In genomic region chr10:111171246-111171934, GRCm38 (mm10) we compare ENCODE assay signal across 13 mouse cellular contexts. TPM values are rescaled to one million over a fixed set of nuclear protein-coding genes. Genes with fewer than 3 reads are reported as not detected.
A peak's percentile ranks its signal among the peaks of the same experiment; 100 is the strongest.
DNase-seq lines count a peak whose midpoint lies in the region; ATAC-seq lines count a peak whose summit lies in the region.
"Had no signal": no experiment of that assay in that cellular context is flagged by ENCODE, and none has a peak within 500 bp of the region (broad histone marks: within the 10 kb centered on the region; RNA-seq: fewer than 3 reads in every experiment).

No protein-coding gene starts in this region.

- H3K4me1 ChIP-seq in intestine, embryonic 14.5 days (replicated peaks; ENCODE audit: control insufficient read depth, insufficient read depth, low read length) = no peaks in the 10 kb centered on the region
- H3K4me1 ChIP-seq in intestine, embryonic 16.5 days (ENCODE audit: control insufficient read depth, insufficient read depth, low read length) = no peaks in the 10 kb centered on the region
- peaks cover 4% of the 10 kb centered on the region for H3K4me1 ChIP-seq in midbrain, embryonic 13.5 days (replicated peaks)
- H3K4me1 ChIP-seq: neural tube, embryonic 12.5 days had no signal

- 89% methylated on average over 15 of the region's 15 CpGs for WGBS in intestine, embryonic 14.5 days
- WGBS in intestine, embryonic 16.5 days = 90% methylated on average over 15 of the region's 15 CpGs
- WGBS in midbrain, embryonic 13.5 days = 96% methylated on average over 15 of the region's 15 CpGs

- no peaks in the 10 kb centered on the region for H3K27me3 ChIP-seq in intestine, embryonic 14.5 days (replicated peaks; ENCODE audit: control insufficient read depth, insufficient read depth, low read length)
- H3K27me3 ChIP-seq in intestine, embryonic 16.5 days (replicated peaks; ENCODE audit: control insufficient read depth, insufficient read depth, low read length) = no peaks in the 10 kb centered on the region
- no peaks in the 10 kb centered on the region for H3K27me3 ChIP-seq in splenic B cell, adult 2 months (ENCODE audit: control insufficient read depth, insufficient read depth, low read length, poor library complexity, severe bottlenecking)
- H3K27me3 ChIP-seq in midbrain, embryonic 13.5 days = no peaks in the 10 kb centered on the region
- H3K27me3 ChIP-seq: hindbrain, embryonic 13.5 days; neural tube, embryonic 12.5 days had no signal

- H3K9me3 ChIP-seq in intestine, embryonic 14.5 days (ENCODE audit: control insufficient read depth, low read length) = no peaks in the 10 kb centered on the region
- no peaks in the 10 kb centered on the region for H3K9me3 ChIP-seq in intestine, embryonic 16.5 days (ENCODE audit: control insufficient read depth, low read length)
- H3K9me3 ChIP-seq in midbrain, embryonic 13.5 days = no peaks in the 10 kb centered on the region
- H3K9me3 ChIP-seq: forebrain, embryonic 10.5 days; hindbrain, embryonic 13.5 days; neural tube, embryonic 12.5 days had no signal

- H3K9ac ChIP-seq in intestine, embryonic 14.5 days (ENCODE audit: low read length) = no peak overlapping the region
- no peak overlapping the region for H3K9ac ChIP-seq in intestine, embryonic 16.5 days (ENCODE audit: low read depth, low read length)
- no peak overlapping the region for H3K9ac ChIP-seq in midbrain, embryonic 13.5 days (replicated peaks)
- H3K9ac ChIP-seq: hindbrain, embryonic 13.5 days; neural tube, embryonic 12.5 days had no signal

- no peak overlapping the region for H3K4me2 ChIP-seq in intestine, embryonic 14.5 days (ENCODE audit: low read length)
- no peak overlapping the region for H3K4me2 ChIP-seq in intestine, embryonic 16.5 days (ENCODE audit: low read depth, low read length)
- H3K4me2 ChIP-seq in midbrain, embryonic 13.5 days (replicated peaks) = no peak overlapping the region
- H3K4me2 ChIP-seq: hindbrain, embryonic 13.5 days; neural tube, embryonic 12.5 days had no signal

- no peak for ATAC-seq in intestine, embryonic 14.5 days (replicated peaks; ENCODE audit: low FRiP score, low TSS enrichment, low read depth)
- ATAC-seq in intestine, embryonic 16.5 days = no peak
- ATAC-seq in CD4-positive, CD25-positive, alpha-beta regulatory T cell, adult 4 months = peak; percentile 87
- no peak for ATAC-seq in midbrain, embryonic 13.5 days

- no peaks in the 10 kb centered on the region for H3K36me3 ChIP-seq in intestine, embryonic 14.5 days (ENCODE audit: control insufficient read depth, insufficient read depth, low read length)
- H3K36me3 ChIP-seq in intestine, embryonic 16.5 days (ENCODE audit: control insufficient read depth, insufficient read depth, low read length) = no peaks in the 10 kb centered on the region
- no peaks in the 10 kb centered on the region for H3K36me3 ChIP-seq in splenic B cell, adult 2 months (ENCODE audit: control insufficient read depth, insufficient read depth, low read length, poor library complexity, severe bottlenecking)
- H3K36me3 ChIP-seq in midbrain, embryonic 13.5 days = no peaks in the 10 kb centered on the region
- H3K36me3 ChIP-seq: forebrain, embryonic 10.5 days; hindbrain, embryonic 13.5 days; neural tube, embryonic 12.5 days had no signal

- DNase-seq in intestine, embryonic 14.5 days (ENCODE audit: low spot score) = peak; percentile 18
- peak; percentile 70 for DNase-seq in induced T-regulatory cell, adult 2 months (ENCODE audit: low read depth)
- peak; percentile 73 for DNase-seq in splenic B cell, adult 2 months (ENCODE audit: low read depth, low spot score)
- DNase-seq in right cerebral cortex, adult 18-20 months = no peak
- no peak for DNase-seq in lung, postnatal 25 days (ENCODE audit: low spot score)
- DNase-seq: gastrocnemius, adult 2 months; lung, postnatal 36 days had no signal

- no peak overlapping the region for H3K27ac ChIP-seq in intestine, embryonic 14.5 days (ENCODE audit: low read depth)
- H3K27ac ChIP-seq in intestine, embryonic 16.5 days (ENCODE audit: low read length) = no peak overlapping the region
- H3K27ac ChIP-seq in midbrain, embryonic 13.5 days = no peak overlapping the region
- H3K27ac ChIP-seq: forebrain, embryonic 10.5 days; gastrocnemius, adult 2 months; hindbrain, embryonic 13.5 days; neural tube, embryonic 12.5 days had no signal

- no peak overlapping the region for H3K4me3 ChIP-seq in intestine, embryonic 14.5 days (ENCODE audit: low read depth, low read length)
- H3K4me3 ChIP-seq in intestine, embryonic 16.5 days (ENCODE audit: low read length) = no peak overlapping the region
- no peak overlapping the region for H3K4me3 ChIP-seq in midbrain, embryonic 13.5 days (replicated peaks)
- H3K4me3 ChIP-seq: forebrain, embryonic 10.5 days; gastrocnemius, adult 2 months; hindbrain, embryonic 13.5 days; neural tube, embryonic 12.5 days had no signal

RNA-seq across cellular contexts. Expression of gene Osbpl8, which starts 6.8 kb away (rescaled TPM):
- 6.2 and 6.7 TPM in 2 replicates for polyA plus RNA-seq in intestine, embryonic 14.5 days (2014; fragmentation: Nextera tagmentation; extraction: Ambion mirVana)
- polyA plus RNA-seq in intestine, embryonic 16.5 days (2015; fragmentation: Nextera tagmentation; extraction: Ambion mirVana) = 3.0 TPM in 2 replicates
- 10 to 100 TPM; 12.9 to 13.2 TPM for polyA plus RNA-seq in CD4-positive, CD25-positive, alpha-beta regulatory T cell, adult 4 months (2017; shearing (Covaris generic))
- 18.5 and 18.9 TPM in 2 replicates for polyA plus RNA-seq in midbrain, embryonic 13.5 days (2015; fragmentation: Nextera tagmentation; extraction: Ambion mirVana)

Comparison
In these comparisons a context has a peak if more than half of its experiments do, and no peak if none do; other contexts are left out.
1. DNase-seq: peak in intestine, embryonic 14.5 days (single experiment), induced T-regulatory cell, adult 2 months (single experiment) and splenic B cell, adult 2 months (single experiment); none in right cerebral cortex, adult 18-20 months (single experiment) and lung, postnatal 25 days (single experiment).